Mouse (Mus musculus): Measurements from ENCODE around the gene Sgip1.

DNA sequence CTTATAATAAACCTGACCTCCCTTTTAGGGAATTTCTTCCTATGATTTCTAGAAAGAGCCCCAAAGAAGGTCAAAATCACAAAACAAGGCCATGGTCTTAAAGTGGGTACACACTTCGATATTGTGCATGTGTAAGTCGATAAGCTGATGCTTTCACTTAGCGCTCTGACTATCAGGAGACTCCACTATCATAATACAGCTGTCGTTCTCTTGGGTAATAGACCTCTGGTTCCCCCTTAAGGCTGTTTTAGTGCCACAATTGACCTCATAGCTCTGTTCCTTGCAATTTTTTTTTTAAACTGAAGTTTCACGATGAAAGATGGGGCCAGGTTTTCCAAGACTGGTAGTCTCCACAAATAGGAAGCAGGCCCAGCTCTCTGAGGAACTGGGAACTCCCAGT is 238.3 kb downstream of the Sgip1 start:
- TF ChIP-seq CTCF (IDR thresholded peaks at IDR 0.05; ENCODE audit: control insufficient read depth, insufficient read depth, insufficient replicate concordance, low read depth, low read length) (no peak), POLR2A (IDR thresholded peaks at IDR 0.05; ENCODE audit: control insufficient read depth, low read depth, low read length) (no peak)

Measured in testis, adult 2 months (tissue).